Mouse (Mus musculus): ENCODE data around the gene Vhl. TPM values are rescaled to one million over a fixed set of nuclear protein-coding genes. Genes with fewer than 3 reads are reported as not detected.
A peak's percentile ranks its signal among the peaks of the same experiment; 100 is the strongest.

Gene Vhl
- polyA plus RNA-seq, 1 experiment from 2014 or later, result 33.5 TPM

GRCm38 (mm10) chr6:113638302-113639040 lies 14.7 kb downstream of the Vhl start, which contains the start of gene Irak2:
TSS of gene Irak2 (plus strand) at chr6:113638467.
- no peaks in the 10 kb centered on the region for H3K4me1 ChIP-seq (replicated peaks; ENCODE audit: insufficient read depth, low read length)
- DNase-seq (ENCODE audit: low spot score) (peak; percentile 96), ATAC-seq (replicated peaks; ENCODE audit: low FRiP score, low read depth) (peak; percentile 93)
- no peaks in the 10 kb centered on the region for H3K27me3 ChIP-seq (ENCODE audit: insufficient read depth, low read length)
- H3K36me3 ChIP-seq (ENCODE audit: insufficient read depth, low read length), result peaks cover 3% of the 10 kb centered on the region; the same call in 1 of the 2 replicates
- H3K4me2 ChIP-seq (ENCODE audit: low read length), result peak within 1 kb of the TSS; percentile 59
- 7% methylated on average over 37 of the region's 37 CpGs for WGBS
- peak within 1 kb of the TSS; percentile 60 for H3K9ac ChIP-seq (ENCODE audit: low read depth, low read length)
- 0 out of 2 replicates have a peak within 1 kb of the TSS, but pooled peaks have one; percentile 15 for H3K27ac ChIP-seq
- H3K4me3 ChIP-seq (replicated peaks; ENCODE audit: low read depth, low read length), result peak within 1 kb of the TSS; percentile 48
- no peaks in the 10 kb centered on the region for H3K9me3 ChIP-seq (replicated peaks; ENCODE audit: low read length)
- peak; percentile 99 for TF ChIP-seq CTCF (IDR thresholded peaks at IDR 0.05; ENCODE audit: low read depth)

GRCm38 (mm10) chr6:113639201-113639600 lies 15.4 kb downstream of the Vhl start:
- H3K9ac ChIP-seq (ENCODE audit: low read depth, low read length), result no peak overlapping the region
- ATAC-seq (replicated peaks; ENCODE audit: low FRiP score, low read depth) (no peak; the same call in 1 of the 2 replicates), DNase-seq (ENCODE audit: low spot score) (no peak)
- no peaks in the 10 kb centered on the region for H3K36me3 ChIP-seq (ENCODE audit: insufficient read depth, low read length)
- H3K4me3 ChIP-seq (replicated peaks; ENCODE audit: low read depth, low read length), result no peak overlapping the region
- no peaks in the 10 kb centered on the region for H3K9me3 ChIP-seq (replicated peaks; ENCODE audit: low read length)
- no peak for TF ChIP-seq CTCF (IDR thresholded peaks at IDR 0.05; ENCODE audit: low read depth)
- H3K27ac ChIP-seq, result no peak overlapping the region
- peak overlapping the region; percentile 59; the same call in 1 of the 2 replicates for H3K4me2 ChIP-seq (ENCODE audit: low read length)
- 84% methylated on average over 4 of the region's 4 CpGs for WGBS
- no peaks in the 10 kb centered on the region for H3K4me1 ChIP-seq (replicated peaks; ENCODE audit: insufficient read depth, low read length)
- no peaks in the 10 kb centered on the region for H3K27me3 ChIP-seq (ENCODE audit: insufficient read depth, low read length)

- Histone ChIP-seq H3K4me3 (replicated peaks; ENCODE audit: low read depth, low read length) (no peak overlapping the region), H3K4me2 (ENCODE audit: low read length) (no peak overlapping the region), H3K36me3 (ENCODE audit: insufficient read depth, low read length) (no peaks in the 10 kb centered on the region), H3K27me3 (ENCODE audit: insufficient read depth, low read length) (no peaks in the 10 kb centered on the region), H3K27ac (no peak overlapping the region), H3K9me3 (replicated peaks; ENCODE audit: low read length) (no peaks in the 10 kb centered on the region), H3K4me1 (replicated peaks; ENCODE audit: insufficient read depth, low read length) (no peaks in the 10 kb centered on the region), H3K9ac (ENCODE audit: low read depth, low read length) (no peak overlapping the region)
- 81% methylated on average over 8 of the region's 8 CpGs for WGBS
- ATAC-seq (replicated peaks; ENCODE audit: low FRiP score, low read depth) (no peak), DNase-seq (ENCODE audit: low spot score) (no peak)
- no peak for TF ChIP-seq CTCF (IDR thresholded peaks at IDR 0.05; ENCODE audit: low read depth)
Observed at GRCm38 (mm10) chr6:113642605-113643004, 18.8 kb downstream of the Vhl start.

DNA sequence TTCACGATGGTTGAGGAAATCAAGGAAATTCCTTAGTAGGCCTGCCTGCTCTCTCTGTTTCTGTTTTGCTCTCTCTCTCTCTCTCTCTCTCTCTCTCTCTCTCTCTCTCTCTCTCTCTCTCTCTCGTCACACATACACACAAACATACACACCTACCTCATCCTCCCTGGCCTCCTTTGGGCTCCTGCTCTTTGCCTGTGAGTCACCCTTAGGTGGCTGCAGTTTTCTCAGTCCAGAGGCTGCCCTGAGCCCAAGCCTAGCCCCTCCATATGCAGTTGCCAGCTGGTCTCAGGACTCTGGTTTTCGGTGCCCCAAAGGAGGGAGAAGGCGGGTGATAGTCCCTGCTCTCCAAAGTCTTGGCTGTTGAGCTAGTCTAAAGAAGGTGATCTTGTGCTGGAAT lies 19.3 kb downstream of the Vhl start:
- WGBS, result 79% methylated on average over 4 of the region's 4 CpGs
- no peaks in the 10 kb centered on the region for H3K27me3 ChIP-seq (ENCODE audit: insufficient read depth, low read length)
- no peak overlapping the region for H3K27ac ChIP-seq
- ATAC-seq (replicated peaks; ENCODE audit: low FRiP score, low read depth) (no peak), DNase-seq (ENCODE audit: low spot score) (no peak)
- H3K9me3 ChIP-seq (replicated peaks; ENCODE audit: low read length), result no peaks in the 10 kb centered on the region
- no peak for TF ChIP-seq CTCF (IDR thresholded peaks at IDR 0.05; ENCODE audit: low read depth)
- no peak overlapping the region for H3K4me2 ChIP-seq (ENCODE audit: low read length)
- H3K4me3 ChIP-seq (replicated peaks; ENCODE audit: low read depth, low read length), result no peak overlapping the region
- no peaks in the 10 kb centered on the region for H3K36me3 ChIP-seq (ENCODE audit: insufficient read depth, low read length)
- no peak overlapping the region for H3K9ac ChIP-seq (ENCODE audit: low read depth, low read length)
- no peaks in the 10 kb centered on the region for H3K4me1 ChIP-seq (replicated peaks; ENCODE audit: insufficient read depth, low read length)

DNA sequence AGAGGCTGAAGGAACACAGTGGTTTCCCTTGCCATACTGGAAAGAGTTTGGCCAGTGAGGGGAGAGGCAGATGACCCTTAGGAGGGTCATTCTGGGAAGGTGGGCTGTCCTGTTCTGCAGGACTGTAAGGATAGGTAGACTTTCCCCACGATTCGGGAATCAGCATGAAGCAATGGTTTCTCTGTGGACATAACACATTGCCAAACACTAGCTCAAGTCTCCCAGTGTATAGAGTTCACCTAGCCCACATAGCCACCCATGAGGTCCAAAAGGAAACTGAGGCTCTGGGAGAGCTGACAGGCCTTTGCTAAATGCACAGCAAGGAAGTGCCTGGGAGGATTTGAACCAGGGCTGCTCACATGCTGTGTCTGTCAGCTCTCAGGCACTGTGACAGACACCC lies 20.2 kb downstream of the Vhl start:
- H3K4me1 ChIP-seq (replicated peaks; ENCODE audit: insufficient read depth, low read length), result no peaks in the 10 kb centered on the region
- H3K27ac ChIP-seq, result no peak overlapping the region
- no peak for DNase-seq (ENCODE audit: low spot score)
- H3K9ac ChIP-seq (ENCODE audit: low read depth, low read length), result no peak overlapping the region
- WGBS, result 94% methylated on average over 2 of the region's 2 CpGs
- H3K27me3 ChIP-seq (ENCODE audit: insufficient read depth, low read length), result no peaks in the 10 kb centered on the region
- no peak for ATAC-seq (replicated peaks; ENCODE audit: low FRiP score, low read depth)
- no peak for TF ChIP-seq CTCF (IDR thresholded peaks at IDR 0.05; ENCODE audit: low read depth)
- H3K36me3 ChIP-seq (ENCODE audit: insufficient read depth, low read length), result no peaks in the 10 kb centered on the region
- H3K4me3 ChIP-seq (replicated peaks; ENCODE audit: low read depth, low read length), result no peak overlapping the region
- no peaks in the 10 kb centered on the region for H3K9me3 ChIP-seq (replicated peaks; ENCODE audit: low read length)
- H3K4me2 ChIP-seq (ENCODE audit: low read length), result no peak overlapping the region

DNA sequence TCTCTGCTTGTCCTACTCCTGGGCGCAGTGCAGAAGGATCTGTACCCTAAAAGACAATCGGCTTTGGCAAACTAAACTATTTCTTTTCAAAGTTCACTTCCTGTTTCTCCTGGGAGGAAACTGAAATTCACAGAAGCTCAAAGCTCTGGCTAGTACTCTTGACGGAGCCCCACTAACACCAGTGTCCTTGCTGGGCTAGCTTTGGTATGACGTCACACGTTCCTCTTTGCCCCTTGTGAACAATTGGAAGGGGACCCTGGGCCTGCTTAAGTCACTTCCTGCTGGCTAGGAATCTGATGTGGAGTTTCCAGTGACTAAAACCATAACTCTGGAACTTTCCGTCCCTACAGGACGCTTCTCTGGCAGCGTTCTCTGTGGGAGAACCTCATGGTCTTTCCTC lies 21.0 kb downstream of the Vhl start:
- WGBS, result 72% methylated on average over 8 of the region's 8 CpGs
- Histone ChIP-seq H3K9me3 (replicated peaks; ENCODE audit: low read length) (no peaks in the 10 kb centered on the region), H3K9ac (ENCODE audit: low read depth, low read length) (no peak overlapping the region), H3K27ac (0 out of 2 replicates have a peak overlapping the region, but pooled peaks have one; percentile 3), H3K4me2 (ENCODE audit: low read length) (no peak overlapping the region), H3K4me3 (replicated peaks; ENCODE audit: low read depth, low read length) (no peak overlapping the region), H3K4me1 (replicated peaks; ENCODE audit: insufficient read depth, low read length) (no peaks in the 10 kb centered on the region), H3K36me3 (ENCODE audit: insufficient read depth, low read length) (no peaks in the 10 kb centered on the region), H3K27me3 (ENCODE audit: insufficient read depth, low read length) (no peaks in the 10 kb centered on the region)
- no peak for ATAC-seq (replicated peaks; ENCODE audit: low FRiP score, low read depth)
- peak; percentile 65 for DNase-seq (ENCODE audit: low spot score)
- no peak for TF ChIP-seq CTCF (IDR thresholded peaks at IDR 0.05; ENCODE audit: low read depth)

Measured in kidney, postnatal 0 days (tissue).